Mouse (Mus musculus) heart, adult 2 months (tissue): Measurements from ENCODE around the gene Rtn1. TPM values are rescaled to one million over a fixed set of nuclear protein-coding genes. Genes with fewer than 3 reads are reported as not detected.

Experiments
- DNase-seq, 2 experiments: peaks; one replicate each; pipeline ENCODE4 v3.0.0; 2021
- H3K27ac ChIP-seq: fragments of 200-600 bp; 2 replicates; pipeline ENCODE4 v1.8.1; 2022
- H3K27me3 ChIP-seq: fragments of 200-500 bp; 2 replicates; pipeline ENCODE4 v1.6.1; 2012; ENCODE audit warnings: mild to moderate bottlenecking, low read length, inconsistent platforms, mixed read lengths; ENCODE audit not compliant: control insufficient read depth, insufficient read depth
- H3K36me3 ChIP-seq: fragments of 200-500 bp; 2 replicates; pipeline ENCODE4 v1.6.1; 2012; ENCODE audit warnings: low read length, inconsistent platforms; ENCODE audit not compliant: control insufficient read depth, insufficient read depth
- H3K4me1 ChIP-seq: fragments of 200-500 bp; 2 replicates; pipeline ENCODE4 v1.6.1; 2011; ENCODE audit warnings: low read length; ENCODE audit not compliant: control insufficient read depth, insufficient read depth
- H3K4me3 ChIP-seq: fragments of 200-600 bp; 2 replicates; pipeline ENCODE4 v1.8.1; 2022
- H3K79me2 ChIP-seq: fragments of 200-500 bp; replicated peaks from 2 replicates; pipeline ENCODE4 v1.6.1; 2012; ENCODE audit warnings: mild to moderate bottlenecking, inconsistent platforms, low read length, moderate library complexity, mixed read lengths; ENCODE audit not compliant: control insufficient read depth, insufficient read depth
- H3K9ac ChIP-seq: fragments of 200-500 bp; 2 replicates; pipeline ENCODE4 v1.6.1; 2012; ENCODE audit warnings: low read depth, mild to moderate bottlenecking, control low read depth, inconsistent platforms, low read length, mixed read lengths
- CTCF ChIP-seq: fragments of 200-600 bp; IDR thresholded peaks from 2 replicates; pipeline ENCODE4 v1.8.1; 2022; ENCODE audit warnings: antibody characterized with exemption, mild to moderate bottlenecking, moderate library complexity
- EP300 ChIP-seq: fragments of 200-500 bp; IDR thresholded peaks from 2 replicates; pipeline ENCODE4 v1.6.1; 2011; ENCODE audit warnings: low read depth, low read length, control low read depth; ENCODE audit not compliant: insufficient read depth
- POLR2A ChIP-seq: fragments of 200-500 bp; IDR thresholded peaks from 2 replicates; pipeline ENCODE4 v1.6.1; 2011; ENCODE audit warnings: mild to moderate bottlenecking, low read depth, low read length, control low read depth; ENCODE audit not compliant: insufficient read depth
- WGBS: fragments of 180-500 bp; shearing (Covaris S2); methylation state at CpG from one replicate; pipeline ENCODE4 v1.1.7; 2018; 5-methylcytosine and 5-hydroxymethylcytosine counted together
- intact Hi-C: fragments of 180-260 bp; cut with DNase I; formaldehyde crosslinking; loops from one replicate; pipeline ENCODE4 v1.15.1; 2025
- polyA plus RNA-seq: library from polyadenylated mRNA; depleted of rRNA; stranded (reverse); fragments of >200 nt; gene quantifications from 2 replicates; pipeline ENCODE4 v1.2.3, GENCODE M21; 2012
- total RNA-seq, 2 experiments: library from RNA; stranded (reverse); gene quantifications; 2 replicates each; pipeline ENCODE4 v1.2.3; 2021

The Rtn1 gene
- total and polyA plus RNA-seq, 3 experiments = 2.9 to 3.8 (median 3.5) TPM

GRCm38 (mm10) chr12:72236564-72237011 is 172.3 kb downstream of the Rtn1 start:
- DNase-seq = peak; percentile 72 to 73
- Histone ChIP-seq H3K4me1 (no peaks in the 10 kb centered on the region; the same call in 1 of the 2 replicates), H3K79me2 (no peaks in the 10 kb centered on the region), H3K27me3 (no peaks in the 10 kb centered on the region), H3K4me3 (peak overlapping the region; percentile 65), H3K36me3 (no peaks in the 10 kb centered on the region), H3K27ac (peak overlapping the region; percentile 20), H3K9ac (peak overlapping the region; percentile 43)
- WGBS = 1% methylated on average over 56 of the region's 56 CpGs
- intact Hi-C loops = no loop called here
- TF ChIP-seq EP300 (no peak), POLR2A (no peak), CTCF (no peak)

- Histone ChIP-seq H3K9ac (no peak overlapping the region), H3K4me3 (peak overlapping the region; percentile 65), H3K27ac (peak overlapping the region; percentile 12), H3K27me3 (no peaks in the 10 kb centered on the region), H3K36me3 (no peaks in the 10 kb centered on the region), H3K4me1 (no peaks in the 10 kb centered on the region; the same call in 1 of the 2 replicates), H3K79me2 (no peaks in the 10 kb centered on the region)
- intact Hi-C loops = no loop called here
- 69% methylated on average over 12 of the region's 12 CpGs for WGBS
- DNase-seq = no peak
- no peak for TF ChIP-seq POLR2A
- no peak for TF ChIP-seq EP300
- no peak for TF ChIP-seq CTCF
Observed at GRCm38 (mm10) chr12:72235621-72236351, 173.1 kb downstream of the Rtn1 start.

- Histone ChIP-seq H3K9ac (no peak overlapping the region), H3K27me3 (no peaks in the 10 kb centered on the region), H3K27ac (no peak overlapping the region), H3K36me3 (no peaks in the 10 kb centered on the region), H3K79me2 (no peaks in the 10 kb centered on the region), H3K4me3 (no peak overlapping the region), H3K4me1 (no peaks in the 10 kb centered on the region; the same call in 1 of the 2 replicates)
- 95% methylated on average over 9 of the region's 9 CpGs for WGBS
- intact Hi-C loops = no loop called here
- DNase-seq = no peak
- TF ChIP-seq EP300 (no peak), CTCF (no peak), POLR2A (no peak)
Observed at GRCm38 (mm10) chr12:72234966-72235365, 173.9 kb downstream of the Rtn1 start.

- no peak overlapping the region for H3K27ac ChIP-seq
- no peak overlapping the region for H3K9ac ChIP-seq
- WGBS = 90% methylated on average over 3 of the region's 3 CpGs
- no peaks in the 10 kb centered on the region for H3K36me3 ChIP-seq
- intact Hi-C loops = no loop called here
- DNase-seq = no peak
- no peaks in the 10 kb centered on the region for H3K79me2 ChIP-seq
- no peaks in the 10 kb centered on the region; the same call in 1 of the 2 replicates for H3K4me1 ChIP-seq
- TF ChIP-seq CTCF (no peak), POLR2A (no peak), EP300 (no peak)
- no peak overlapping the region for H3K4me3 ChIP-seq
- no peaks in the 10 kb centered on the region for H3K27me3 ChIP-seq
Observed at GRCm38 (mm10) chr12:72234151-72234550, 174.7 kb downstream of the Rtn1 start.

GRCm38 (mm10) chr12:72232826-72233790 is 175.7 kb downstream of the Rtn1 start:
- Histone ChIP-seq H3K4me1 (no peaks in the 10 kb centered on the region; the same call in 1 of the 2 replicates), H3K36me3 (no peaks in the 10 kb centered on the region), H3K79me2 (no peaks in the 10 kb centered on the region), H3K4me3 (no peak overlapping the region), H3K27me3 (no peaks in the 10 kb centered on the region), H3K9ac (no peak overlapping the region), H3K27ac (no peak overlapping the region)
- no peak for DNase-seq
- 88% methylated on average over 19 of the region's 19 CpGs for WGBS
- TF ChIP-seq POLR2A (no peak), CTCF (no peak), EP300 (no peak)
- intact Hi-C loops = no loop called here

GRCm38 (mm10) chr12:72232176-72232575 is 176.7 kb downstream of the Rtn1 start:
- no peak overlapping the region for H3K4me3 ChIP-seq
- H3K36me3 ChIP-seq = no peaks in the 10 kb centered on the region
- intact Hi-C loops = no loop called here
- H3K4me1 ChIP-seq = no peaks in the 10 kb centered on the region; the same call in 1 of the 2 replicates
- TF ChIP-seq CTCF (no peak), POLR2A (no peak), EP300 (no peak)
- no peaks in the 10 kb centered on the region for H3K79me2 ChIP-seq
- no peaks in the 10 kb centered on the region for H3K27me3 ChIP-seq
- no peak overlapping the region for H3K9ac ChIP-seq
- 87% methylated on average over 3 of the region's 3 CpGs for WGBS
- DNase-seq = no peak
- no peak overlapping the region for H3K27ac ChIP-seq
